Mouse (Mus musculus): ENCODE data around the gene Arhgap33. TPM values are rescaled to one million over a fixed set of nuclear protein-coding genes. Genes with fewer than 3 reads are reported as not detected.
"Not testable (repeated sequence)": the region's sequence is repeated elsewhere in the genome, so short reads cannot be mapped to it uniquely, and the experiment has no call there.

The Arhgap33 gene
- total RNA-seq, 1 experiment from 2014 or later: 8.3 TPM

DNA sequence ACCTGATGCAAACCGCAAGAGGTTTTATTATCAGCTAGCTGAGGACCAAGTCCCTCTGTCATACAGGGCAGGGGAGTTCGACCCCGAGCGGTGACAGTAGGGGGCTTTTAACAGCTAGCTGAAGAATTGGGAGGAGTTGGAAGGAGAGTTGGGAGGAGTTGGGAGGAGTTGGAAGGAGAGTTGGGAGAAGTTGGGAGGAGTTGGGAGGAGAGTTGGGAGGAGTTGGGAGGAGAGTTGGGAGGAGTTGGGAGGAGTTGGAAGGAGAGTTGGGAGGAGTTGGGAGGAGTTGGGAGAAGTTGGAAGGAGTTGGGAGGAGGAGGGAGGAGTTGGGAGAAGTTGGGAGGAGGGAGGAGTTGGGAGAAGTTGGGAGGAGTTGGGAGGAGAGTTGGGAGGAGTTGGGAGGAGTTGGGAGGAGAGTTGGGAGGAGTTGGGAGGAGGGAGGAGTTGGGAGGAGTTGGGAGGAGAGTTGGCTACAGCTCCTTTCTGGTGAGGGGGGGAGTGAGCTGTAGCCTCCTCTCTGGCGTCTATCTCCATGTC is 39.3 kb downstream of the Arhgap33 start:
- peak; percentile 18 for DNase-seq

- no peak for DNase-seq
These were observed 41.4 kb downstream of the Arhgap33 start, which contains the start of gene Prodh2 for GRCm38 (mm10) chr7:30493401-30493931. TSS of gene Prodh2 (plus strand) at chr7:30493622.

DNA sequence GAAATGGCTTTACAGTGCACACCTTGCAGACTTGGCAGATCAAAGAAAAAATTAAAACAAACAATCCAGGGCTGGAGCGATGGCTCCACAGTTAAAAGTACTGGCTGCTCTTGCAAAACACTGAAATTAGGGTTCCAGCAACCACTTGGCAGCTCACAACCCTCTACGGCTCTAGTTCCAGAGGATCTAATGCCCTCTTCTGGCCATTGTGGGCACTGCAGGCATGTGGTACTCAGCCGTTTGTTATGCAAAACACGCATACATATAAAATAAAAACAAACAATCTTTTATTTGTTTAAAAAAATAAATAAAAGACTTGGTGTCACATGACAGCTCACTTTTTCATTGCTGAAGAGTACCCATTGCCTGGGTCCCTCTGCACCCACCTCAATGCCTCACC is 42.1 kb downstream of the Arhgap33 start:
- DNase-seq: peak; percentile 84

- DNase-seq: no peak
These were observed 43.9 kb downstream of the Arhgap33 start for GRCm38 (mm10) chr7:30490957-30491307.

DNA sequence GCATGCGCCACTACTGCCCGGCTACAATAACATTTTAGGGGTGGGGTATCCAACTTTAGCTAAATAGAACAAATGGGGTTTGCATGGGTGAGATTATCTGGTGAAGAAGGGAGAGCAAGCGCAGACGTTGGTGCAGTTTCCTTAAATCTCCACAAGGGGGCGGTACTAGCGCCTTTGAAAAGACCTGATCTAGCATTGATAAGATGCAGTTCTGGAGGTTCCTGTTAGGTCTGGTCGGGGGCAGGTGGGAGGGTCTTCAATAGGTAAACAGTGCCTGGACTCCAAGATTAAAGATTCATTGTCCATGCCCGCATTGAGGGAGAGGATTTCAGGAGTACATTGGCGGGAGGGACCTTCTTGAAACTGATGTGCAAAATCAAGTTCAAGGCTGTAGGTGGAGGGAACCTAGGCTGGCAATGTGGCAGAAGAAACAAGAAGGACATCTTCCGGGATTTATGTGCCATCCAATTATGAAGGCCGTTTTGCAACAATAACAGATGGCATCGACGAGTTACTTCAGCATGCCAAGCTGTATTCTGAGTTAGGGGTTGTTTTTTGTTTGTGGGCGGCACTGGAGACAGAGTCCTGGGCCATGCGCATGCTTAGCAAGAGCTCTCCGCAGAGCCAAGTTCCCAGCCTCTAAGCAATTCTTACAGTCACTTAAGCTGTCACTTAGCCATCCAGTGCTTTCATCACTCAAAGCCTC is 44.5 kb downstream of the Arhgap33 start:
- peak; percentile 62 for DNase-seq

GRCm38 (mm10) chr7:30484250-30484649 is 50.6 kb downstream of the Arhgap33 start:
- peak; percentile 61 for DNase-seq

GRCm38 (mm10) chr7:30477415-30478381 is 57.2 kb downstream of the Arhgap33 start:
- DNase-seq: no peak

- not testable (repeated sequence) for DNase-seq
These were observed 58.7 kb downstream of the Arhgap33 start for GRCm38 (mm10) chr7:30476136-30476535.

GRCm38 (mm10) chr7:30474999-30475398 is 59.9 kb downstream of the Arhgap33 start:
- DNase-seq: no peak

DNA sequence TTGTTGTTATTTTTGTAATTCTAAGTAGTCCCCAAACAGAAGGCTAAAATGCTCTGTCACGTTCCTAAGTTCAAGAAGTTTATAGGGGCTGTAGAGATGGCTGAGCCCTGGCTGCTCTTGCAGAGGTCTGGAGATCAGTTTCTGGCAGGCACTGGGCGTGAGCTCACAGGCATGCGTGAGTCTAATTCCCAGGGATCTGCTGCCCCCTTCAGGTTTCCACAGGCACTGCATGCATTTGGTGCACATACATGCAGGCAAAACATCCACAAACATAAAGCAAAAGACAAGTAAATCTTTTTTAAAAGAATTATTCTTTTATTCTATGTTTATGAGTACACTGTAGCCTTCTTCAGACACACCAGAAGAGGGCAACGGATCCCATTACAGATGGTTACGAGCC is 62.4 kb downstream of the Arhgap33 start:
- DNase-seq: peak; percentile 71

Small RNAs within 50 kb of the gene (microRNA-seq; reads per million reads assigned to microRNA genes)
- gene Gm38670: 1.1 to 2.6 reads per million in 2 experiments

Other genes starting within 250 kb of the Arhgap33 start
- gene Clip3, start 243.3 kb downstream of the Arhgap33 start, total RNA-seq (2021): 26.9 and 44.7 TPM in 2 replicates
- 51.4 and 56.3 TPM in 2 replicates for gene Alkbh6, start 226.3 kb downstream of the Arhgap33 start, total RNA-seq (2021)
- gene Syne4, start 220.3 kb downstream of the Arhgap33 start, total RNA-seq (2021): 23.5 and 30.2 TPM in 2 replicates
- gene E130208F15Rik, start 213.3 kb downstream of the Arhgap33 start, total RNA-seq (2021): 2.2 and 3.6 TPM in 2 replicates
- gene Sdhaf1, start 211.2 kb downstream of the Arhgap33 start, total RNA-seq (2021): 15.0 and 19.6 TPM in 2 replicates
- 15.6 and 16.2 TPM in 2 replicates for gene Lrfn3, start 172.3 kb downstream of the Arhgap33 start, total RNA-seq (2021)
- 19.9 and 30.9 TPM in 2 replicates for gene Tyrobp, start 121.3 kb downstream of the Arhgap33 start, total RNA-seq (2021)
- gene Hcst, start 115.2 kb downstream of the Arhgap33 start, total RNA-seq (2021): 7.1 TPM in 1 of 2 replicates, not detected in the other
- 2.8 and 3.9 TPM in 2 replicates for gene Nfkbid, start 113.3 kb downstream of the Arhgap33 start, total RNA-seq (2021)
- gene Aplp1, start 89.5 kb downstream of the Arhgap33 start, total RNA-seq (2021): 21.3 and 28.3 TPM in 2 replicates
- gene Kirrel2, start 77.4 kb downstream of the Arhgap33 start, total RNA-seq (2021): not detected in 2 replicates
- 0.11 TPM in 1 of 2 replicates, not detected in the other for gene Nphs1, start 76.7 kb downstream of the Arhgap33 start, total RNA-seq (2021)
- gene Prodh2, start 41.4 kb downstream of the Arhgap33 start, total RNA-seq (2021): 2.6 and 33.4 TPM in 2 replicates
- gene Hspb6, start 17.1 kb upstream of the Arhgap33 start, total RNA-seq (2021): 24.2 and 29.4 TPM in 2 replicates
- gene Proser3, start 17.2 kb upstream of the Arhgap33 start, total RNA-seq (2021): 7.6 and 9.2 TPM in 2 replicates
- gene Lin37, start 24.8 kb upstream of the Arhgap33 start, total RNA-seq (2021): 41.6 and 46.3 TPM in 2 replicates
- 60.3 and 66.8 TPM in 2 replicates for gene U2af1l4, start 28.2 kb upstream of the Arhgap33 start, total RNA-seq (2021)
- gene Gm49396, start 28.3 kb upstream of the Arhgap33 start, total RNA-seq (2021): 3.8 and 4.6 TPM in 2 replicates
- gene Psenen, start 28.6 kb upstream of the Arhgap33 start, total RNA-seq (2021): 117 and 125 TPM in 2 replicates
- 5.1 and 7.8 TPM in 2 replicates for gene Igflr1, start 30.4 kb upstream of the Arhgap33 start, total RNA-seq (2021)
- gene Kmt2b, start 53.7 kb upstream of the Arhgap33 start, total RNA-seq (2021): 45.7 and 54.0 TPM in 2 replicates
- gene Zbtb32, start 63.8 kb upstream of the Arhgap33 start, total RNA-seq (2021): 0.85 and 1.1 TPM in 2 replicates
- 0.22 and 0.45 TPM in 2 replicates for gene Upk1a, start 77.8 kb upstream of the Arhgap33 start, total RNA-seq (2021)
- gene Cox6b1, start 91.1 kb upstream of the Arhgap33 start, total RNA-seq (2021): 3,197 and 3,382 TPM in 2 replicates
- gene Etv2, start 100.8 kb upstream of the Arhgap33 start, total RNA-seq (2021): not detected in 2 replicates
- gene Rbm42, start 115.3 kb upstream of the Arhgap33 start, total RNA-seq (2021): 78.2 and 81.2 TPM in 2 replicates
- gene Haus5, start 129.9 kb upstream of the Arhgap33 start, total RNA-seq (2021): 10.4 and 11.9 TPM in 2 replicates
- not detected in 2 replicates for gene Pmis2, start 136.5 kb upstream of the Arhgap33 start, total RNA-seq (2021)
- gene 2200002J24Rik, start 163.9 kb upstream of the Arhgap33 start, total RNA-seq (2021): 1.4 and 3.4 TPM in 2 replicates
- gene Atp4a, start 177.1 kb upstream of the Arhgap33 start, total RNA-seq (2021): 3.0 TPM in 2 replicates
- 215 and 242 TPM in 2 replicates for gene Tmem147, start 194.5 kb upstream of the Arhgap33 start, total RNA-seq (2021)
- gene Gapdhs, start 208.6 kb upstream of the Arhgap33 start, total RNA-seq (2021): not detected in 2 replicates
- 76.3 and 82.7 TPM in 2 replicates for gene Sbsn, start 216.4 kb upstream of the Arhgap33 start, total RNA-seq (2021)
- gene Dmkn, start 228.7 kb upstream of the Arhgap33 start, total RNA-seq (2021): 2.2 and 3.5 TPM in 2 replicates